Comparison of ENCODE assay signal across 20 mouse cellular contexts in genomic region chr1:130309746-130310145, GRCm38 (mm10).
"Had no signal": no experiment of that assay in that cellular context is flagged by ENCODE, and none has a peak within 500 bp of the region (broad histone marks: within the 10 kb centered on the region; RNA-seq: fewer than 3 reads in every experiment).

No protein-coding gene starts in this region.

- H3K36me3 ChIP-seq: limb, embryonic 12.5 days; limb, embryonic 15.5 days; midbrain, embryonic 12.5 days; midbrain, embryonic 15.5 days; neural tube, embryonic 13.5 days; stomach, embryonic 15.5 days had no signal

- ATAC-seq: intestine, embryonic 16.5 days; midbrain, embryonic 15.5 days had no signal

- H3K27ac ChIP-seq: limb, embryonic 12.5 days; limb, embryonic 15.5 days; midbrain, embryonic 12.5 days; midbrain, embryonic 15.5 days; neural tube, embryonic 13.5 days; stomach, embryonic 15.5 days had no signal

- H3K27me3 ChIP-seq: limb, embryonic 12.5 days; limb, embryonic 15.5 days; midbrain, embryonic 12.5 days; midbrain, embryonic 15.5 days; neural tube, embryonic 13.5 days; stomach, embryonic 15.5 days had no signal

- DNase-seq: kidney, adult 18-20 months; kidney, adult 9 months; kidney, postnatal 14 days; kidney, postnatal 4 days; left cerebral cortex, postnatal 4 days; lung, adult 2 months; lung, postnatal 14 days; lung, postnatal 4 days; retina, postnatal 1 day; right cerebral cortex, postnatal 25 days; spleen, adult 18-20 months; thymus, postnatal 25 days had no signal

- H3K4me3 ChIP-seq: limb, embryonic 12.5 days; limb, embryonic 15.5 days; midbrain, embryonic 12.5 days; midbrain, embryonic 15.5 days; myocyte; neural tube, embryonic 13.5 days; stomach, embryonic 15.5 days had no signal

- H3K9ac ChIP-seq: limb, embryonic 12.5 days; limb, embryonic 15.5 days; midbrain, embryonic 12.5 days; midbrain, embryonic 15.5 days; neural tube, embryonic 13.5 days; stomach, embryonic 15.5 days had no signal

- H3K9me3 ChIP-seq: limb, embryonic 12.5 days; limb, embryonic 15.5 days; midbrain, embryonic 12.5 days; midbrain, embryonic 15.5 days; neural tube, embryonic 13.5 days; stomach, embryonic 15.5 days had no signal

- H3K4me2 ChIP-seq: limb, embryonic 12.5 days; limb, embryonic 15.5 days; midbrain, embryonic 12.5 days; midbrain, embryonic 15.5 days; neural tube, embryonic 13.5 days; stomach, embryonic 15.5 days had no signal

- H3K4me1 ChIP-seq: limb, embryonic 12.5 days; limb, embryonic 15.5 days; midbrain, embryonic 12.5 days; midbrain, embryonic 15.5 days; neural tube, embryonic 13.5 days; stomach, embryonic 15.5 days had no signal
